Mouse (Mus musculus) right cerebral cortex, postnatal 14 days (tissue): ENCODE measurements around the gene Trank1.

Source experiments
- DNase-seq: peaks from one replicate; pipeline ENCODE4 v3.0.0; 2022

Gene Trank1

DNA sequence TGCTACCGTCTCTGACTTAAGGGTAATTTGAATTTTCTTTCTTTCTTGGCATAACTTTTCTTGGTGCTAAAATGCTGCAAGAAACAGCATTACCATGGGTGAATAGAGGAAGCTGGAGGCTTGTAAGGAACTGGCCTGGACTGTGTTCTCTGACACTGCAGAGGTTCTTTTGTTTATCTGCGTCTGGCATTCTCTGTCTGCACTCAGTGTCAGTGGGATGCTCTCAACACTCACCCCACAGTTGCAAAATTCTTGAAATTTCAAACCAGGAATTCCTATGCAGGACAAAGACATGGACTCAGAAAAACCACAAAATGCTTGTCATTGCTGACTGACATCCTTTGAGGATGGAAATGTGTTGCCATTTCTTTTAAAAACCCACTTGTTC is 117.8 kb downstream of the Trank1 start:
- DNase-seq: no peak

DNA sequence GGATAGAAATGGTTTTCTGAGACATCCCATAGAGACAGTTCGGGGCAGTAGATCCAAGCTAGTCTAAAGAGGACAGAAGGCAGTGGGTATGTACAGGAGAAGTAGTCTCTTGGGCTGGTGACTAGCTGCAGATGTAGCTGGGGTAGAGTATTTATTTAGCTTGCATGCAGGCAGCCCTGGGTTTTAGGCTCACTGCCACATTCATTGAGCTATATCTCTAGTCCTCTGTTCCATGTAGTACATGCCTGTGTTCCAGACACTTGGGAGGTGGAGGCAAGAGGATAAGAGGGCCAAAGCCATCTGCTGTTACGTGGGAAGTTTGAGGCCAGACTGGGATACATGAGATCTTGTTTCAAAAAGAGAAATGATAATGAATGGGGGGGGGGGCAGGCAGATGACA is 123.9 kb downstream of the Trank1 start:
- DNase-seq: no peak

- peak; percentile 45 for DNase-seq
Measured at GRCm38 (mm10) chr9:111438904-111439835, 127.6 kb downstream of the Trank1 start, which contains the start of gene Dclk3. Dclk3 (plus strand) TSS chr9:111439081.

DNA sequence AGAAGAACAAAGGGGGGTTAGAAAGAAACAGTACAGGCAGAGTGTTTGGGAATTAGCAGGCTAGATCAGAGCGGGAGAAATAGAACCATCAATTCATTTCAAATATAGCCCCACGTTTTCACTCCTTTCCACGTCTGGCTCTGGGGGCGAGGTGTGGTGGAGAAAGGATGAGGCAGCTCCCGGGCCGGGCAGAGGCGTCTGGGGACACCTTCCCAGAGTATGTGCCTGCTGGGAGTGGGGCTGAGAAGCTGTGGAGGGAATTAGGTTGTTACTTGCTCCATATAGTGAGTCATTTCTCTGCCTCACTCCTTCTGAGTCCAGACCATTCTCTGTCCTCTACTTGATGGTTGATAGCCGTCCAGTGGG is 128.3 kb downstream of the Trank1 start:
- DNase-seq: peak; percentile 62

- no peak for DNase-seq
Measured at GRCm38 (mm10) chr9:111440446-111440845, 128.9 kb downstream of the Trank1 start.

DNA sequence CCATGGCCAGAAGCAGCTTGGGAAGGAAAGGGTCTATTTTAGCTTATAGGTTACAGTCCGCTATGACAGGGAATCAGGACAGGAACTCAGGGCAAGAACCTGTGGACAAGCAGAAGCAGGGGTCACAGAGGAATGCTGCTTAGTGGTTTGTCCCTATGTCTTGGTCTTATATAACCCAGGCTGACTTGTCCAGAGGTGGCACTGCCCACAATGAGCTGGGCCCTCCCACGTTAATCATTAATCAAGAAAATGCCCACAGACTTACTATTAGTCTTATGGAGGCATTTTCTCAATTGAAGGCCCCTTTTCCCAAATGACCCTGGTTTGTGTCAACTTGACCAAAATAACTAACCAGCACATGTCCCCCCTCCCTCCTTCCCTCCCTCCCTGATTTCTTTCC is 129.6 kb downstream of the Trank1 start:
- DNase-seq: no peak
